Comparison of ENCODE assay signal across 26 mouse cellular contexts in genomic region chr8:127146055-127146454, GRCm38 (mm10).
DNase-seq lines count a peak whose midpoint lies in the region; ATAC-seq and TF ChIP-seq lines count a peak whose summit lies in the region.
"Had no signal": no experiment of that assay in that cellular context is flagged by ENCODE, and none has a peak within 500 bp of the region (broad histone marks: within the 10 kb centered on the region; RNA-seq: fewer than 3 reads in every experiment).

No protein-coding gene starts in this region.

- H3K27me3 ChIP-seq in stomach, embryonic 15.5 days (replicated peaks): no peaks in the 10 kb centered on the region
- H3K27me3 ChIP-seq in stomach, postnatal 0 days (ENCODE audit: control insufficient read depth, insufficient read depth, low read length): no peaks in the 10 kb centered on the region
- no peaks in the 10 kb centered on the region for H3K27me3 ChIP-seq in liver, embryonic 12.5 days (replicated peaks)
- no peaks in the 10 kb centered on the region for H3K27me3 ChIP-seq in liver, postnatal 0 days (ENCODE audit: insufficient read depth, low read length)
- H3K27me3 ChIP-seq: embryonic facial prominence, embryonic 15.5 days; forebrain, embryonic 13.5 days; hindbrain, embryonic 13.5 days; limb, embryonic 13.5 days; midbrain, embryonic 15.5 days had no signal

- H3K9ac ChIP-seq in stomach, embryonic 15.5 days: no peak overlapping the region
- H3K9ac ChIP-seq in stomach, postnatal 0 days (ENCODE audit: low read length): no peak overlapping the region
- H3K9ac ChIP-seq in liver, embryonic 12.5 days: no peak overlapping the region
- H3K9ac ChIP-seq in liver, postnatal 0 days (replicated peaks): no peak overlapping the region
- H3K9ac ChIP-seq: embryonic facial prominence, embryonic 15.5 days; forebrain, embryonic 13.5 days; hindbrain, embryonic 13.5 days; limb, embryonic 13.5 days; midbrain, embryonic 15.5 days had no signal

- WGBS in stomach, embryonic 15.5 days: 64% methylated on average over 4 of the region's 4 CpGs
- 56% methylated on average over 4 of the region's 4 CpGs for WGBS in stomach, postnatal 0 days
- 14% methylated on average over 4 of the region's 4 CpGs for WGBS in liver, embryonic 12.5 days (ENCODE audit: insufficient replicate concordance)
- WGBS in liver, postnatal 0 days (ENCODE audit: insufficient replicate concordance): 34% methylated on average over 4 of the region's 4 CpGs

- H3K36me3 ChIP-seq in stomach, embryonic 15.5 days: no peaks in the 10 kb centered on the region
- H3K36me3 ChIP-seq in stomach, postnatal 0 days (ENCODE audit: control insufficient read depth, insufficient read depth, low read length): no peaks in the 10 kb centered on the region
- no peaks in the 10 kb centered on the region for H3K36me3 ChIP-seq in liver, embryonic 12.5 days
- H3K36me3 ChIP-seq in liver, postnatal 0 days (replicated peaks; ENCODE audit: insufficient read depth, low read length): no peaks in the 10 kb centered on the region
- H3K36me3 ChIP-seq: embryonic facial prominence, embryonic 10.5 days; embryonic facial prominence, embryonic 15.5 days; hindbrain, embryonic 13.5 days; limb, embryonic 13.5 days; midbrain, embryonic 10.5 days; midbrain, embryonic 15.5 days had no signal

- no peak overlapping the region for H3K4me3 ChIP-seq in stomach, embryonic 15.5 days (replicated peaks)
- H3K4me3 ChIP-seq in stomach, postnatal 0 days (ENCODE audit: low read depth, low read length): no peak overlapping the region
- no peak overlapping the region for H3K4me3 ChIP-seq in liver, embryonic 12.5 days
- no peak overlapping the region for H3K4me3 ChIP-seq in liver, postnatal 0 days (ENCODE audit: low read depth, low read length)
- H3K4me3 ChIP-seq: embryonic facial prominence, embryonic 10.5 days; embryonic facial prominence, embryonic 15.5 days; forebrain, embryonic 13.5 days; hindbrain, embryonic 13.5 days; limb, embryonic 13.5 days; midbrain, embryonic 10.5 days; midbrain, embryonic 15.5 days had no signal

- TF ChIP-seq CTCF in stomach, postnatal 0 days (IDR thresholded peaks at IDR 0.05; ENCODE audit: low read depth): no peak
- no peak for TF ChIP-seq CTCF in liver, postnatal 0 days (IDR thresholded peaks at IDR 0.05; ENCODE audit: low read depth)

- H3K4me2 ChIP-seq in stomach, embryonic 15.5 days: no peak overlapping the region
- H3K4me2 ChIP-seq in stomach, postnatal 0 days (replicated peaks; ENCODE audit: low read depth): no peak overlapping the region
- peak overlapping the region; percentile 37 for H3K4me2 ChIP-seq in liver, embryonic 12.5 days
- H3K4me2 ChIP-seq in liver, postnatal 0 days (ENCODE audit: low read depth, low read length): no peak overlapping the region
- H3K4me2 ChIP-seq: embryonic facial prominence, embryonic 15.5 days; forebrain, embryonic 13.5 days; hindbrain, embryonic 13.5 days; limb, embryonic 13.5 days; midbrain, embryonic 15.5 days had no signal

- no peak for DNase-seq in stomach, postnatal 0 days (ENCODE audit: low spot score)
- DNase-seq in liver, postnatal 0 days: no peak
- DNase-seq in thymus, postnatal 0 days (ENCODE audit: low spot score): no peak
- DNase-seq in thymus, adult 18-20 months: no peak
- DNase-seq: adrenal gland, adult 2 months; adrenal gland, postnatal 36 days; B cell, adult 2 months; cerebellum, adult 8-10 months; cerebellum, postnatal 25 days; gastrocnemius, postnatal 25 days; heart, adult 11 months; kidney, postnatal 14 days; lung, adult 2 months; lung, postnatal 10 days; right cerebral cortex, postnatal 25 days had no signal

- TF ChIP-seq EP300 in stomach, postnatal 0 days (optimal IDR thresholded peaks at IDR 0.05): no peak
- no peak for TF ChIP-seq EP300 in liver, postnatal 0 days (IDR thresholded peaks at IDR 0.05; ENCODE audit: low read depth)

- ATAC-seq in stomach, embryonic 15.5 days (ENCODE audit: insufficient read depth, low FRiP score, low read depth): 0 out of 2 replicates have a peak, but pooled peaks have one; percentile 28
- ATAC-seq in stomach, postnatal 0 days (ENCODE audit: low FRiP score, low TSS enrichment): no peak
- ATAC-seq in liver, embryonic 12.5 days: peak; percentile 89
- peak; percentile 53 for ATAC-seq in liver, postnatal 0 days
- ATAC-seq: activated CD4-positive, CD25-positive, alpha-beta regulatory T cell, adult 4 months; forebrain, embryonic 13.5 days; midbrain, embryonic 15.5 days had no signal

- no peak overlapping the region for H3K27ac ChIP-seq in stomach, embryonic 15.5 days
- no peak overlapping the region for H3K27ac ChIP-seq in stomach, postnatal 0 days (replicated peaks)
- H3K27ac ChIP-seq in liver, embryonic 12.5 days: peak overlapping the region; percentile 56; the same call in 1 of the 2 replicates
- no peak overlapping the region for H3K27ac ChIP-seq in liver, postnatal 0 days (ENCODE audit: low read depth)
- H3K27ac ChIP-seq: embryonic facial prominence, embryonic 10.5 days; embryonic facial prominence, embryonic 15.5 days; forebrain, embryonic 13.5 days; hindbrain, embryonic 13.5 days; limb, embryonic 13.5 days; macrophage; midbrain, embryonic 10.5 days; midbrain, embryonic 15.5 days had no signal

- peaks cover 33% of the 10 kb centered on the region for H3K4me1 ChIP-seq in stomach, embryonic 15.5 days
- peaks cover 5% of the 10 kb centered on the region; the same call in 1 of the 2 replicates for H3K4me1 ChIP-seq in stomach, postnatal 0 days (replicated peaks; ENCODE audit: control insufficient read depth, insufficient read depth)
- peaks cover 40% of the 10 kb centered on the region for H3K4me1 ChIP-seq in liver, embryonic 12.5 days
- peaks cover 19% of the 10 kb centered on the region for H3K4me1 ChIP-seq in liver, postnatal 0 days (ENCODE audit: insufficient read depth)

- no peaks in the 10 kb centered on the region for H3K9me3 ChIP-seq in stomach, embryonic 15.5 days
- H3K9me3 ChIP-seq in stomach, postnatal 0 days (ENCODE audit: control insufficient read depth, low read length): no peaks in the 10 kb centered on the region
- no peaks in the 10 kb centered on the region for H3K9me3 ChIP-seq in liver, embryonic 12.5 days (replicated peaks)
- H3K9me3 ChIP-seq in liver, postnatal 0 days (ENCODE audit: low read length): no peaks in the 10 kb centered on the region
- H3K9me3 ChIP-seq: embryonic facial prominence, embryonic 10.5 days; embryonic facial prominence, embryonic 15.5 days; forebrain, embryonic 13.5 days; hindbrain, embryonic 13.5 days; limb, embryonic 13.5 days; midbrain, embryonic 10.5 days; midbrain, embryonic 15.5 days had no signal
